Mouse (Mus musculus) forelimb bud, embryonic 11.5 days (tissue): Measurements from ENCODE around the gene Chl1.

Experiments
- DNase-seq: peaks from one replicate; pipeline ENCODE4 v3.0.0-alpha.2; 2012; ENCODE audit warnings: low read depth, low spot score

The Chl1 gene

GRCm38 (mm10) chr6:103665206-103665605 lies 154.8 kb downstream of the Chl1 start:
- no peak for DNase-seq

DNA sequence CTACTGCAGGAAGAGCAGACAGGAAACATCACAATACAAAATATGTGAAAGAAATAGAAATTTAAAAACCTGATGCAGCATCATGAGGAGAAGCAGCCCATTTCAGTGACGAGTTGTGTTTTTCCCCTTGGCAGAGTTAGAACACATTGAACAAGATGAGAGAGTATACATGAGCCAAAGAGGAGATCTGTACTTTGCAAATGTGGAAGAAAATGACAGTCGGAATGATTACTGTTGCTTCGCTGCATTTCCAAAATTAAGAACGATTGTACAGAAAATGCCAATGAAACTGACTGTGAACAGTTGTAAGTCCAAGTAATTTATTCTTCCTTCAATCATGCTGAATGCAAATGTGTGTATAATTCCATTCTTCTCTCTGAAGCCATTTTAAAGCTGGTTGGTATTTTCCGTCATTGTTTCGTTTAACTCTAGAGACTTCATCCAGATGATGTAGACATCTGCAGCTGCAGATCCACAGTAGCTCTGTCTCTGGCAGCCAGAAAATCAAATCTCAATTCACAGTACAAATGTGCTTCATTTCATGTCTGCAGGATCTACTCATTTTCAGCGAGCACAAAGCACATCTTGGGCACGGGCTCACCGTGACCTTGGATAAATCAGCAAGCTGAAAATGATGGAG lies 155.4 kb downstream of the Chl1 start:
- DNase-seq, result no peak

DNA sequence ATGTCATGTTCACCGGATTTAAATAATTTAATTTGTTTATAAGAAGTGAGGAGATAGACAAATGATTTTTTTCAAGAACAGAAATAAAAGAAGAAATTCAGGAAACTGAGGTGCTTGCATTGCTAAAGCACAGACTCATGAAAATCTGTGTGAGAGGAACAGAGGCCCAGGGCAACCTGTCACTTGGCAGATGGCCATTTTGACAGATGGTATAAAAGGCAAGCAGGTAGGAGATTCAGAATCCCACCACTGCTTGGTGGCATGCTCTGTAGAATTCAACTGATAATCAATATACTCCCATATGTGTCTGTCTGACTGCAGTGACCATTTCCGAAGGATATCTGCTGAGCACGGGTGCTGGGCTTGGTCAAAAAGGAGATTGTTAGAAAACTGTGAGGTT lies 162.7 kb downstream of the Chl1 start:
- DNase-seq, result no peak

GRCm38 (mm10) chr6:103674332-103674731 lies 163.9 kb downstream of the Chl1 start:
- DNase-seq, result no peak

- peak; percentile 69 for DNase-seq
Observed at GRCm38 (mm10) chr6:103675145-103675544, 164.8 kb downstream of the Chl1 start.

DNA sequence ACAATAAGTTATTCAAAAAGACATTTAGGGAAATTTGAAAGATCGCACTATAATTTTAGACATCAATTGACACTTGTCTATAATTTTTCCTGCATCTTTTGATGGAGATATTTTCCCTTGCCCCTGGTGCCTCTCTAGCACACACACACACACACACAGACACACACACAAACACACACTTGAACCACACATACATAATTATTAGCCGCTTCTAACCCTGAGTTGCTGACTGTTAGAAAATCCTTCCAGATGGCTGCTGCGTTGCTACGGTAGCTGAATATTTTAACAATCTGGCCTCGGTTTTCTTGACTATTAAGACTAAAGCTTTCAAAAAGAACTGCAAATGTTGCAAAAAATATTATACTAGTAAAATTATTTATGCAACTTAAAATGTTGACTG lies 166.3 kb downstream of the Chl1 start:
- no peak for DNase-seq

DNA sequence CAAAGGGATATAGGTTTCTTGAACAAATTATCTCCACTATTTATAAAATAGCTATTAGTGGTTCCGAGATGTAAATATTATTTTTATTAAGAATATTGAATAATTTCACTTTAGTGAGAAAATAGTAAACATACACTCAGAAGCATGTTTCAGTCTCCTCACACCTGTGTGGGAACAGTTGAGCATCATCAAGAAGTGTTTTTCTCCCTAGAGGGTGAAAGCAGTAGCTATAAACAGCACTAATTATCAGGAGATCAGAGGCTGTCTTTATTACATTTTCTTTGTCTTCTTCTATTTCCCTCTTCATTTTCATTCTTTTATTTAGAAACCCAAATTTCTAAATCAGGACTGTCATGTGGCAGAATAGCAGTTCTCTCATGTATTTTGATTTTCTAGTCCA lies 166.7 kb downstream of the Chl1 start:
- no peak for DNase-seq

GRCm38 (mm10) chr6:103682854-103683574 lies 172.6 kb downstream of the Chl1 start:
- peak; percentile 80 for DNase-seq

DNA sequence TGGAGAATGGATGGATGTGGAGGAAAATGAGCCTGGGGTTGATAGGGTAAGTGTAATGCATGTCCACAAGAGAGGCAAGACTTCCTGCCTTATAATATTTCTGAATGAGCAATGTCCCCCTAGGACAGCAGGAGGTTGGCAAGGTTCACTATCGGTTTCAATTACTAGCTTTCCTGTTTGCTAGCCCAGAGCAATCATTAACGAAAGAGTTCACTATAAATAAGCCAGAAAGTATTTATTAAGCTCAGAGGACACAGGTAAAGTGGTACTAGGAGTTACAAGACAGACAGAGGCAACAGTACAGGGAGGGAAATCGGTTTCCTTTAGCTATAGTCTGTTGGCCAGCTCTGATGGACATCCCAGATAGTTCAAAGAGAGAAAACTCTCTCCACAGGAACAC lies 182.1 kb downstream of the Chl1 start:
- DNase-seq, result no peak

GRCm38 (mm10) chr6:103697349-103698028 lies 187.1 kb downstream of the Chl1 start:
- DNase-seq, result peak; percentile 19

DNA sequence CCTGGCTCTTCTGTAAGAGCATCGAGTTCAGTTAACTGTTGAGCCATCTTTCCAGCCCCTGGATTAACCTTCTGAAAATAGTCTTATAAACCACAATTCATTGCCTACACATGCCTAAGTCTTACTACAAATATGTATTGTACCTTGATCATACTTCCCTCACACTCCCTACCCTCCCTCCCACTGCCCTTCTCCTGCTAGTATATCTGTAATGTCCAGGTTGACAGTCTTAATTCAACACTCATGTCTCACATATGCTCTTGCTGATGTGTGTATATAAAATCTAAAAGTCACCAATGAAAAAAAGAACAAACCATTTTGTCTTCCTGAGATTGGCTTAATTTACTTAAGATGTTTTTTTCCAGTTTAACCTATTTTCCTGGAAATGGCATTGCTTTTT lies 189.1 kb downstream of the Chl1 start:
- no peak for DNase-seq

GRCm38 (mm10) chr6:103699895-103700294 lies 189.5 kb downstream of the Chl1 start:
- DNase-seq, result no peak

DNA sequence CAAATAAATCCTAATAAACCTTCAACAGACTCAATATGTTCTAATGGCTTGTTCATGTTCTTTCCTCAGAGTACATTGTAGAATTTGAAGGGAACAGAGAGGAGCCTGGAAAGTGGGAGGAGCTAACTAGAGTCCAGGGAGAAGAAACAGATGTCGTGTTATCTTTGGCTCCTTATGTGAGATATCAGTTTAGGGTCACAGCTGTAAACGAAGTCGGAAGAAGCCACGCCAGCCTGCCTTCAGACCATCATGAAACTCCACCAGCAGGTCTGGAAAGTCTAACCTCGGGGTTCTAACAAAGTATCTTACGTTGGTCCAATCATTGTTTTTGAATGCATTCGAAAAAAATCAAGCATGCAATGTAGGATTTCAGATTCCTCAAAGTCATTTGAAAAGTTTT lies 189.9 kb downstream of the Chl1 start:
- DNase-seq, result no peak

GRCm38 (mm10) chr6:103706366-103706765 lies 196.0 kb downstream of the Chl1 start:
- DNase-seq, result no peak

DNA sequence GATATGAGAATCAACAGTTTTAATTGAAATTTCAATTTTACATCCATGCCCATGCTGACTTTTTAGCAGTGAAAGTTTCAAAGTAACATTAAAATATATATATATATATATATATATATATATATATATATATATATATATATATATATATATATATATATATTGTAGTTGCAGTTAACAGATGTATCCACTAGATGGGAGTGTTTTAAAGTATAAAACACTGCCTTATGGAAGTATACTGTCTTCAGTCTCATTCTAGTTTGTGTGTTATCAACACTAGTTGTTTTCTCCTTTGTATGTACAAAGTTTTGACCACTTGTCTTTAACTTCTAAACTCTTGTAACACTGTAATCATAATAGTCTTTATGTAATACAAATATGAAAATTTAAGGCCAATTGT lies 228.9 kb downstream of the Chl1 start:
- no peak for DNase-seq

GRCm38 (mm10) chr6:103742784-103743183 lies 232.4 kb downstream of the Chl1 start:
- DNase-seq, result no peak

DNA sequence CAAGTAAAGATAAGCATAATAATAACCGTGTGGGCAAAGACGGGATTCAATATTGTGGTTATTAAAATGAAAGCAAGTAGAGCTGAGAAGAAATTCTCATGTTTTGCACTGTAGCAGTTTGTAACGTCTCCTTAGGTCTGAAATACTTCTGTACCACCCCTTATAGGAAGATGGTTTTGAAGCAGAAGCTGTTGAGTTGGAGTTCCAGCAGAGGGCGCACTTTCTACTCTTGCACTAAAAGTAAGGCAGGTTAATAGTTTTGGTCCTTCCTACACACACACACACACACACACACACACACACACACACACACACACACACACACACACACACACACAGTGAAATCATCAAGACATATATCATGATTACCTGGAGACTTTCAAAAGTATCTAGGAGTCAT lies 235.7 kb downstream of the Chl1 start:
- DNase-seq, result peak; percentile 38

DNA sequence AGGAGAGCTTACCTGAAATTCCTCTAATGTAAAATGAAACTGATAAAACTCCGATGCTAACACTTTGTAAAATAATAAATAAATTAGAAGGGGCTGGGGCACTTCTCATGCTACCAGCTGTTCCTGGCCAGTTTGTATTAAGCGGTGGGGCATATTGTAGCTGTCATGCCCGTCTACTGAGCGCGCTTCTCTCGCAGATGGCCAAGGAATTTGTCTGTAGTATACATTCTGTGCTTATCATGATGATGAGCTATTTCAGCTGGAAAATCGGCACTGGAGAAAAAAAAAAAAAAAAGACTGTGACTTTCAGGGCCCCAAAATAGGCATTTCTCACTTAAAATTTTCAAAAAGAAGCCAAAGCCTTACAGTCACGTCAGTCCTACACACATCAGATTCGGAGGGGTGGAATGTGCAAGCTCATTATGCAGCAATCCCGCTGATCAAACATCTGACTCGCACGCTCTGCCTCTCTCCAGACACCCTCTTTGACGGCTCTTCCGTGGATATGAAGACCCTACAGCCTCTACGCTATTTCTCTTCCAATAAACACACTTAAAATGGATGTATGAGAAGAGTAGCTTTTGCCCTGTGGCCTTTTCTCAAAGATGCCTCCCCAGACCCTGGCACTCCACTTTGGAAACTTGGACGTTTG lies 238.9 kb downstream of the Chl1 start:
- no peak for DNase-seq

- no peak for DNase-seq
Observed at GRCm38 (mm10) chr6:103753891-103754290, 243.5 kb downstream of the Chl1 start.

DNA sequence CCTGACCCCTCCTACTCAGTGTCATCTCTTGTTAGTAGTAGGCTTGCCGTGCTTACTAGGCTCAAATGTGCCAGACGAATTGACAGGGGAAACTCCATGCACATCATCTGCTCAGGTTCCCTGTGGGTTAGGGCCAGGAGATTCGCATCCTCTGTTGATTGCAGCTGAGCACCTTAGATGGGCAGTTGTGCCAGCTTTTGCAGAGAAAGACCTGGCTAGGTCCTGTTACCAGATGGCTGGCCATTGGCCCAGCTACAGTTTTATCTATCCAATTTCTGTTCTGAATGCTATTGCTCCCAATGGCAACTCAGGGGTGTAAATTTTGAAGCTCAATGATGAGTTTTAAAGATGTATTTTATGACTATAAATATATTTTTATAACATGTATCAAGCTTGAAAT lies 256.4 kb downstream of the Chl1 start:
- no peak for DNase-seq

DNA sequence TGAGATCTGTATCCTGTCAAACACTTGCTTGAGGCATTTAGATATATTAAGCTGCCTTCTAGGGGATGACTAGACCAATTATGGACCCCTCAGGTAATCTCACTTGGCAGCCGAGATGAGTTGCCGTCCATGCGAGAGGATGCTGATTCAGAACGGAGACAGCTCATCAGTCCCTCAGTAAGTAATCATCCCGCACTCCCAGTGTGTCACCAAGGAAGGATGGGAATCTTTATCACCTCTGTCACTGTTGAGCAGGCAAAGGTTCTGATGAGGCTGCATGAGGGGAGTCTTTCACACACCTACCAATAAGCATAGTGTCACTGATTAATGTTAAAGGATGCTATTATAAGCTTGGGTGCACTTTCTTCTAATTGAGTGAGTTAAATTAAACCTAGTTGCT lies 270.7 kb downstream of the Chl1 start:
- no peak for DNase-seq

DNA sequence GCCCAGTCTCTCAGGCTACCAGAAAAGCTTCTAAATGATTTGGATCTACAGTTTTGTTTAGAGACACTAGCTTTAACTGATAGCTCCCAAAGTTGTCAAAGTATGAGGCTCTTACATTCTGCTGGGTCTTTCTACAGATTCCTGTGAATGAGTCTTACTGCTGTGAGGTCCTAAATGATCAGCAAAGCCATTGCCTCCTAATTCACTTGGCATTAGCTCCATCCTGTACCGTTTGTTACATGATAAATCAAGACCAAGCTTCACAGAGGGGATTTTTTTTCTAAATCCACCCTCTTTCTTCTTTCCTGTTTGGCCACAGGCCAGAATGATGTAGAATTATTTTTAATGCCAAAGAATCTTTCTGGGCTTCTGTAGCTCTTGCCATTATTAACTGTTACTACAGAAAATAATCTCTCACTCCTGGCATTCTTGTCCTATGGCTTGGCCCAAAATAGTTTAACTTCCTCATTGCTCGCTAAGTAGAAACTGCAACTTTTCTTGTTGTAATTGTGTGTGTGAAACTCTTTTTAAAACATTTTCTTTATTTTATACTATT lies 280.8 kb downstream of the Chl1 start:
- no peak for DNase-seq
